Mouse (Mus musculus) embryonic facial prominence, embryonic 13.5 days (tissue): ENCODE measurements around the gene Mc1r. TPM values are rescaled to one million over a fixed set of nuclear protein-coding genes. Genes with fewer than 3 reads are reported as not detected.
"Not testable (repeated sequence)": the region's sequence is repeated elsewhere in the genome, so short reads cannot be mapped to it uniquely, and the experiment has no call there.

Experiments used
- ATAC-seq: fragments of 200-750 bp; cut with Nextera tagmentation; 2 replicates; pipeline ENCODE4 v1.8.0; 2017; ENCODE audit warnings: low read depth; ENCODE audit not compliant: insufficient number of reproducible peaks, insufficient read depth, low FRiP score, low TSS enrichment
- H3K27ac ChIP-seq: fragments of 300-500 bp; sonication (generic); 2 replicates; pipeline ENCODE4 v1.5.1; 2015; ENCODE audit warnings: moderate library complexity, mild to moderate bottlenecking, inconsistent platforms
- H3K27me3 ChIP-seq: fragments of 300-500 bp; sonication (generic); 2 replicates; pipeline ENCODE4 v1.6.1; 2015; ENCODE audit warnings: mild to moderate bottlenecking, inconsistent platforms
- H3K36me3 ChIP-seq: fragments of 300-500 bp; sonication (generic); 2 replicates; pipeline ENCODE4 v1.6.1; 2015; ENCODE audit warnings: mild to moderate bottlenecking, inconsistent platforms
- H3K4me1 ChIP-seq: fragments of 300-500 bp; sonication (generic); 2 replicates; pipeline ENCODE4 v1.6.1; 2015; ENCODE audit warnings: inconsistent platforms
- H3K4me2 ChIP-seq: fragments of 300-500 bp; sonication (generic); 2 replicates; pipeline ENCODE4 v1.6.1; 2015; ENCODE audit warnings: moderate library complexity, mild to moderate bottlenecking, inconsistent platforms
- H3K4me3 ChIP-seq: fragments of 300-500 bp; sonication (generic); 2 replicates; pipeline ENCODE4 v1.5.1; 2015; ENCODE audit warnings: mild to moderate bottlenecking, inconsistent platforms
- H3K9ac ChIP-seq: fragments of 300-500 bp; sonication (generic); 2 replicates; pipeline ENCODE4 v1.6.1; 2015; ENCODE audit warnings: mild to moderate bottlenecking, inconsistent platforms
- H3K9me3 ChIP-seq: fragments of 300-500 bp; sonication (generic); 2 replicates; pipeline ENCODE4 v1.6.1; 2016; ENCODE audit warnings: inconsistent platforms
- WGBS: fragments of 180-500 bp; shearing (Covaris S2); methylation state at CpG from one replicate; pipeline ENCODE4 v1.1.7; 2015; ENCODE audit warnings: mixed read lengths; 5-methylcytosine and 5-hydroxymethylcytosine counted together
- polyA plus RNA-seq: library from polyadenylated mRNA; unstranded; fragments of >200 nt; fragmentation: Nextera tagmentation; extraction: Ambion mirVana; gene quantifications from 2 replicates; pipeline ENCODE4 v1.2.1, GENCODE M21; 2015

The Mc1r gene
- polyA plus RNA-seq, 1 experiment from 2014 or later, result 0.14 TPM

- H3K4me2 ChIP-seq, result no peak overlapping the region
- ATAC-seq, result no peak
- no peak overlapping the region for H3K9ac ChIP-seq
- H3K4me3 ChIP-seq, result no peak overlapping the region
- H3K36me3 ChIP-seq, result peaks cover 4% of the 10 kb centered on the region; the same call in 1 of the 2 replicates
- WGBS, result 92% methylated on average over 2 of the region's 2 CpGs
- H3K27me3 ChIP-seq, result no peaks in the 10 kb centered on the region
- no peaks in the 10 kb centered on the region for H3K9me3 ChIP-seq
- no peak overlapping the region for H3K27ac ChIP-seq
- peaks cover 9% of the 10 kb centered on the region for H3K4me1 ChIP-seq
Measured at GRCm38 (mm10) chr8:123441788-123442187, 34.9 kb downstream of the Mc1r start.

DNA sequence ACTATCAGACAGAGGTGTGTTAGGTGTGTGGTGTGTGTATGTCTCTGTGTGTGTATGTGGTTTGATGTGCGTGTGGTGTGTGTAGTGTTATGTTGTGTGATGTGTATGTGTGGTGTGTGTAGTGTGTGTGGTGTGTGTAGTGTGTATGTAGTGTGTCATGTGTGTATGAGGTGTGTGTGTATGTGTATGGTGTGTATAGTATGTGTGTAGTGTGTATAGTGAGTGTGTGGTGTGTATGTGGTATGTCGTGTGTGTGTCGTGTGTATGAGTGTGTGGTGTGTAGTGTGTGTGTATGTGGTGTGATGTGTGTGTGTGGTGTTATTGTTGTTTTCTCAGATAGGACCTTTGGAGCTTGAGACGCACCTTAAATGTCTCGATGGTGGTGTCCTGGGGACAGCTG lies 35.4 kb downstream of the Mc1r start:
- H3K36me3 ChIP-seq, result peaks cover 4% of the 10 kb centered on the region; the same call in 1 of the 2 replicates
- 80% methylated on average over 5 of the region's 5 CpGs for WGBS
- H3K4me1 ChIP-seq, result peaks cover 9% of the 10 kb centered on the region
- H3K4me3 ChIP-seq, result peak overlapping the region; percentile 70
- H3K9me3 ChIP-seq, result no peaks in the 10 kb centered on the region
- ATAC-seq, result no peak
- no peaks in the 10 kb centered on the region for H3K27me3 ChIP-seq
- H3K27ac ChIP-seq, result no peak overlapping the region
- peak overlapping the region; percentile 76 for H3K4me2 ChIP-seq
- no peak overlapping the region for H3K9ac ChIP-seq

DNA sequence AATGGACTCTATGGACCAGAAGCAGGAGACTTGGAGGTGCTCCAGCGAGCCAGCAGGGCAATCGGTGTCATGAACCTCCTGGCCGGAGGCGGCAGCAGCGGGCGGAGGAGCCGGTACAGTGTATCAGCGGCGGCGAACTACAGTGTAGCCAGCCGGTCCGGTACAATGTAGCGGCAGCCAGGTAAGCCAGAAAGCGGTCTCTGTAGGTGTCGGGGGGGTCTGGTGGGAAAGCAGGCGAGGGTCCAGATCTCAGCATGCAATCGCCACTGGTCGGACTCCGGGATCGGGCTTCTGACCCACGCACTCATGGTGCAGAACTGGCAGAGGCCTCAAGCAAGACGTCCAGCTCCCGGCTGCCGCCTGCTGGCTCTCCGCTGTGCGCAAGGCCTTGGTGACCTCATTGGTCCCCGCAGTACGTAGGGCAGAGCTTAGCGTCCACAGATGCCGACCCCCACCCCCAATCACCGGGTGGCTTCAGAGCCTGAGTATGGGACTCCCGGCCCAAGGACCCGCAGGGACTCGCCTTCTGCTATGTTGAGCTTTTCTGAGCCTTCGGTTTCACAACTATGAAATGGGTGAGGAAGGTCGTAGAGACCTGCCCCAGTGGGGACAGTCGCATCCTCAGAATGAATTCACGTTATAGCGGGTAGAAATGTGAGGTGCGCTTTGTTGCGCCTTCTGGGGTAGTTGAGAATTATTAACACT lies 36.1 kb downstream of the Mc1r start:
- Histone ChIP-seq H3K9ac (peak overlapping the region; percentile 87), H3K4me3 (peak overlapping the region; percentile 70), H3K36me3 (peaks cover 11% of the 10 kb centered on the region; the same call in 1 of the 2 replicates), H3K4me1 (peaks cover 9% of the 10 kb centered on the region), H3K9me3 (no peaks in the 10 kb centered on the region), H3K27me3 (no peaks in the 10 kb centered on the region), H3K4me2 (peak overlapping the region; percentile 76), H3K27ac (peak overlapping the region; percentile 72)
- 1% methylated on average over 41 of the region's 41 CpGs for WGBS
- peak; percentile 89 for ATAC-seq

DNA sequence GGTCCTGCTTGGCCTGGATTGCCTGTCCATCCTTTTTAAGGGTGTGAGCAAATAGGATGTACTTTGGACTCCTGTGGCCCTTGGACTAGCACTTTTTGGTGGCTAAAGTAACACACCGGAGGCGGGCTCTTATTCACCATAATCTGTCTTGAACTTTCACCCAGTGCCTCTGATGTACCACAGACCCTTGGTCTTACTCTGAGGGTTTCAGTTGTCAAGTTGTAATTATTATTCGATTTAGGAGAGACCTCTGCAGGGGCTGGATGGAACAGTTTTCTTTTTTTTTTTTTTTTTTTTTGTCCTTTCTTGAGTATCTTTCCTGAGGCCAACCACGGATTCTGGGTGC lies 36.6 kb downstream of the Mc1r start:
- Histone ChIP-seq H3K9ac (peak overlapping the region; percentile 87), H3K36me3 (peaks cover 14% of the 10 kb centered on the region; the same call in 1 of the 2 replicates), H3K4me1 (peaks cover 9% of the 10 kb centered on the region), H3K4me2 (peak overlapping the region; percentile 76), H3K4me3 (peak overlapping the region; percentile 70), H3K27me3 (no peaks in the 10 kb centered on the region), H3K27ac (peak overlapping the region; percentile 72), H3K9me3 (no peaks in the 10 kb centered on the region)
- WGBS, result 14% methylated on average over 4 of the region's 4 CpGs
- no peak for ATAC-seq

- Histone ChIP-seq H3K4me3 (peak overlapping the region; percentile 70), H3K27me3 (no peaks in the 10 kb centered on the region), H3K9me3 (no peaks in the 10 kb centered on the region), H3K36me3 (peaks cover 20% of the 10 kb centered on the region), H3K4me1 (peaks cover 9% of the 10 kb centered on the region), H3K27ac (0 out of 2 replicates have a peak overlapping the region, but pooled peaks have one; percentile 22), H3K9ac (peak overlapping the region; percentile 87; the same call in 1 of the 2 replicates), H3K4me2 (peak overlapping the region; percentile 76)
- ATAC-seq, result no peak
- WGBS, result 81% methylated on average over 6 of the region's 6 CpGs
Measured at GRCm38 (mm10) chr8:123444131-123444530, 37.2 kb downstream of the Mc1r start.

GRCm38 (mm10) chr8:123445981-123446380 lies 39.1 kb downstream of the Mc1r start:
- Histone ChIP-seq H3K9ac (no peak overlapping the region), H3K4me2 (no peak overlapping the region), H3K27ac (no peak overlapping the region), H3K4me1 (peaks cover 9% of the 10 kb centered on the region), H3K36me3 (peaks cover 34% of the 10 kb centered on the region), H3K27me3 (no peaks in the 10 kb centered on the region), H3K4me3 (no peak overlapping the region), H3K9me3 (no peaks in the 10 kb centered on the region)
- ATAC-seq, result no peak
- 84% methylated on average over 10 of the region's 10 CpGs for WGBS

DNA sequence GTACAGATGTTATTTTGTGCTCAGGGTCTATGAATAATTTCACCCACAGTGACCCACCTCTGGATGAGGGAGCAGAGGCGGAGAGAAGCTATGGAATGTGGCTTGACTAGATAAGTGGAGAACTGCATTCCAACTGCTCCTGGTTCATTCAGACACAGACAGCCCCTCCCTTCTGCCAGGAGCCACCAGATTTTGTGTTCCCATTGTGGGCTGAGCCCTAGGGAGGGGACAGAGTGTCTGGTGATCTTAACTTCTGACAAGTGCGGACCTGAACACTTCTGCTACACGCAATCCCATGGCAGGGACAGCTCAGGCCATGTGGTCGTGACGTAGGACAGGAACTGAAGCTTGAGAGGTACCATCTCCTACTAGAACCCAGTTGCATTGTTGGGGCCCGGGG lies 39.9 kb downstream of the Mc1r start:
- ATAC-seq, result no peak
- Histone ChIP-seq H3K4me1 (peaks cover 9% of the 10 kb centered on the region), H3K36me3 (peaks cover 41% of the 10 kb centered on the region), H3K27ac (no peak overlapping the region), H3K9me3 (no peaks in the 10 kb centered on the region), H3K9ac (no peak overlapping the region), H3K27me3 (no peaks in the 10 kb centered on the region), H3K4me3 (no peak overlapping the region), H3K4me2 (no peak overlapping the region)
- 81% methylated on average over 6 of the region's 6 CpGs for WGBS

- no peak overlapping the region for H3K27ac ChIP-seq
- H3K4me3 ChIP-seq, result no peak overlapping the region
- H3K4me2 ChIP-seq, result no peak overlapping the region
- H3K4me1 ChIP-seq, result no peaks in the 10 kb centered on the region
- no peaks in the 10 kb centered on the region for H3K27me3 ChIP-seq
- no peaks in the 10 kb centered on the region for H3K9me3 ChIP-seq
- no peak for ATAC-seq
- H3K9ac ChIP-seq, result no peak overlapping the region
- 95% methylated on average over 5 of the region's 5 CpGs for WGBS
- peaks cover 79% of the 10 kb centered on the region for H3K36me3 ChIP-seq
Measured at GRCm38 (mm10) chr8:123450783-123451182, 43.9 kb downstream of the Mc1r start.

DNA sequence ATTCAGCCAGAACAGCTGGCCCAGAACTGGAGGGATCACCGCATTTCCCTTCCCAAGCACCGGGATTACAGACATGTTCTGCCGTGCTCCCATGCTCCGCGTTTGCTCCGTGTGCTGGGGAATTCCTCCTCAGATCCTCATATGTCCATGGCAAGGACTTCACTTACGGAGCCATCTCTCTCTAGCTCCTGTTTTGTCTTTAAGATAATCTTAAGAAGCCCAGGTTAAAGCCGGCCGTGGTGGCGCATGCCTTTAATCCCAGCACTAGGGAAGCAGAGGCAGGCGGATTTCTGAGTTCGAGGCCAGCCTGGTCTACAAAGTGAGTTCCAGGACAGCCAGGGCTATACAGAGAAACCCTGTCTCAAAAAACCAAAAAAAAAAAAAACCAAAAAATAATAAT lies 44.8 kb downstream of the Mc1r start:
- H3K4me3 ChIP-seq, H3K4me2 ChIP-seq, H3K9me3 ChIP-seq, H3K4me1 ChIP-seq, H3K9ac ChIP-seq, H3K27me3 ChIP-seq, H3K27ac ChIP-seq, ATAC-seq: not testable (repeated sequence)
- WGBS, result 94% methylated on average over 12 of the region's 12 CpGs
- peaks cover 85% of the 10 kb centered on the region for H3K36me3 ChIP-seq

DNA sequence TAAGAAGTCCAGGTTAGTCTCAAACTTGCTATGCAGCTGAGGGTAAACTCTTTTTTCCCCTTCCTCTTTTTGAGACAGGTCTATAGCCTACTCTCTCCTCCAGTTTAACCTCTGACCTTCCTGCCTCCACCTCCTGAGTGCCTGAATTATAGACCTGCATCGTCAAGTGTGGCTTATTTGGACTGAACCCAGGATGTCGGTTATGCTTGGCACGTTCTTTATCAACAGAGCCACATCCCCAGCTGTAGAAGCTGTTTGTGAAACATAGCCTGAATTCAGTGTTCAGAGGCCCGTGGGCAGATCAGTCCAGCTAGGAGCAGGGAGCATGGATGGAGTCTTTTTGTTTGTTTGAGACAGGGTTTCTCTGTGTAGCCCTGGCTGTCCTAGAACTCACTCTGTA lies 45.2 kb downstream of the Mc1r start:
- Histone ChIP-seq H3K36me3 (peaks cover 89% of the 10 kb centered on the region), H3K9me3 (no peaks in the 10 kb centered on the region)
- WGBS, result 87% methylated on average over 4 of the region's 4 CpGs

GRCm38 (mm10) chr8:123453291-123453690 lies 46.4 kb downstream of the Mc1r start:
- 83% methylated on average over 7 of the region's 7 CpGs for WGBS
- no peak overlapping the region for H3K4me3 ChIP-seq
- no peaks in the 10 kb centered on the region for H3K9me3 ChIP-seq
- peaks cover 91% of the 10 kb centered on the region for H3K36me3 ChIP-seq
- no peaks in the 10 kb centered on the region for H3K27me3 ChIP-seq
- H3K4me1 ChIP-seq, result no peaks in the 10 kb centered on the region
- H3K9ac ChIP-seq, result no peak overlapping the region
- no peak overlapping the region for H3K27ac ChIP-seq
- no peak overlapping the region for H3K4me2 ChIP-seq
- no peak for ATAC-seq

More for the DNA sequence above, 45.2 kb downstream of the Mc1r start:
- ATAC-seq, result no peak
- H3K4me1 ChIP-seq, result no peaks in the 10 kb centered on the region
- H3K9ac ChIP-seq, result no peak overlapping the region
- no peak overlapping the region for H3K27ac ChIP-seq
- no peak overlapping the region for H3K4me3 ChIP-seq
- H3K4me2 ChIP-seq, result no peak overlapping the region
- no peaks in the 10 kb centered on the region for H3K27me3 ChIP-seq

DNA sequence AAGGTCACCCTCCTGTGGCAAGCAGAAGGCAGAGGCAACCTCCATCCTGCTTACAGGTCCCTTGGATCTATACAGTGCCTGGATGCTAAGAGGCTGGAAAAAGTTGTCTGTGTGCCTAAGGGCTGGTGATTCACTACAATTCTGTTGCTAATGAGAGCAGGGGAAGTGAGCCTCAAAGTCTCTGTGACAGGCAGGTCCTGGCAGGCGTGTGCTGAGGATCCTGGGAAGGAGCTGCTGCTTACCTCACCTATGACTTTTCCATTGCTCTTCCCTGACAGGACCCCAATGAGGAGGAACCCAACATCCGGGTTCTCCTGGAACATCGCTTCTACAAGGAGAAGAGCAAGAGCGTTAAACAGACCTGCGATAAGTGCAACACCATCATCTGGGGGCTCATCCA lies 47.0 kb downstream of the Mc1r start:
- H3K27ac ChIP-seq, result no peak overlapping the region
- no peak for ATAC-seq
- no peak overlapping the region; the same call in 1 of the 2 replicates for H3K4me2 ChIP-seq
- no peaks in the 10 kb centered on the region for H3K4me1 ChIP-seq
- WGBS, result 81% methylated on average over 5 of the region's 5 CpGs
- no peak overlapping the region for H3K9ac ChIP-seq
- no peaks in the 10 kb centered on the region for H3K27me3 ChIP-seq
- H3K9me3 ChIP-seq, result no peaks in the 10 kb centered on the region
- no peak overlapping the region for H3K4me3 ChIP-seq
- H3K36me3 ChIP-seq, result peaks cover 91% of the 10 kb centered on the region
